22 mouse cellular contexts compared by ENCODE assay signal in genomic region chr1:63431842-63432241, GRCm38 (mm10).
"Had no signal": no experiment of that assay in that cellular context is flagged by ENCODE, and none has a peak within 500 bp of the region (broad histone marks: within the 10 kb centered on the region; RNA-seq: fewer than 3 reads in every experiment).

No protein-coding gene starts in this region.

- ATAC-seq: liver, embryonic 12.5 days; midbrain, embryonic 15.5 days had no signal

- H3K36me3 ChIP-seq: limb, embryonic 10.5 days; limb, embryonic 13.5 days; liver, embryonic 12.5 days; liver, embryonic 15.5 days; lung, embryonic 15.5 days; midbrain, embryonic 15.5 days; neural tube, embryonic 12.5 days; neural tube, embryonic 15.5 days; stomach, embryonic 15.5 days had no signal

- H3K27ac ChIP-seq: layer of hippocampus, adult 2 months; limb, embryonic 10.5 days; limb, embryonic 13.5 days; liver, embryonic 12.5 days; liver, embryonic 15.5 days; lung, embryonic 15.5 days; midbrain, embryonic 15.5 days; neural tube, embryonic 12.5 days; neural tube, embryonic 15.5 days; stomach, embryonic 15.5 days had no signal

- H3K4me3 ChIP-seq: layer of hippocampus, adult 2 months; limb, embryonic 10.5 days; limb, embryonic 13.5 days; liver, embryonic 12.5 days; liver, embryonic 15.5 days; lung, embryonic 15.5 days; megakaryocyte, embryonic 14.5 days; midbrain, embryonic 15.5 days; neural tube, embryonic 12.5 days; neural tube, embryonic 15.5 days; stomach, embryonic 15.5 days had no signal

- H3K9ac ChIP-seq: limb, embryonic 13.5 days; liver, embryonic 12.5 days; liver, embryonic 15.5 days; lung, embryonic 15.5 days; midbrain, embryonic 15.5 days; neural tube, embryonic 12.5 days; neural tube, embryonic 15.5 days; stomach, embryonic 15.5 days had no signal

- H3K4me2 ChIP-seq: limb, embryonic 13.5 days; liver, embryonic 12.5 days; liver, embryonic 15.5 days; lung, embryonic 15.5 days; midbrain, embryonic 11.5 days; midbrain, embryonic 15.5 days; neural tube, embryonic 12.5 days; neural tube, embryonic 15.5 days; stomach, embryonic 15.5 days had no signal

- H3K27me3 ChIP-seq: limb, embryonic 13.5 days; liver, embryonic 12.5 days; liver, embryonic 15.5 days; lung, embryonic 15.5 days; megakaryocyte, embryonic 14.5 days; midbrain, embryonic 15.5 days; neural tube, embryonic 12.5 days; neural tube, embryonic 15.5 days; stomach, embryonic 15.5 days had no signal

- H3K9me3 ChIP-seq: limb, embryonic 10.5 days; limb, embryonic 13.5 days; liver, embryonic 12.5 days; liver, embryonic 15.5 days; lung, embryonic 15.5 days; megakaryocyte, embryonic 14.5 days; midbrain, embryonic 15.5 days; neural tube, embryonic 12.5 days; neural tube, embryonic 15.5 days; stomach, embryonic 15.5 days had no signal

- H3K4me1 ChIP-seq: limb, embryonic 13.5 days; liver, embryonic 12.5 days; liver, embryonic 15.5 days; midbrain, embryonic 15.5 days; neural tube, embryonic 12.5 days; neural tube, embryonic 15.5 days; stomach, embryonic 15.5 days had no signal

- DNase-seq: kidney, adult 8-10 months; kidney, postnatal 25 days; liver; lung, adult 18-20 months; lung, postnatal 10 days; lung, postnatal 36 days; right cerebral cortex, adult 18-20 months; right cerebral cortex, postnatal 14 days; spleen, adult 18-20 months; thymus, postnatal 25 days had no signal
